Mouse (Mus musculus): ENCODE data around the gene Pcnx3.

- TF ChIP-seq CTCF (conservative IDR thresholded peaks at IDR 0.05; ENCODE audit: insufficient read depth, insufficient read length, low read depth, low read length) (no peak), POLR2A (IDR thresholded peaks at IDR 0.05; ENCODE audit: low read depth, low read length) (no peak)
These were observed 5.1 kb upstream of the Pcnx3 start for GRCm38 (mm10) chr19:5693801-5694200.

Data from kidney, adult 2 months (tissue).